Mouse (Mus musculus) embryonic fibroblast, embryonic 13.5 days (primary cell): Measurements from ENCODE around the gene 1810013L24Rik.
"Not testable (repeated sequence)": the region's sequence is repeated elsewhere in the genome, so short reads cannot be mapped to it uniquely, and the experiment has no call there.

ENCODE experiments used
- CTCF ChIP-seq: IDR thresholded peaks from 2 replicates; pipeline ENCODE4 v1.5.1; 2011; ENCODE audit warnings: mild to moderate bottlenecking, control low read depth, low read length, moderate library complexity, borderline replicate concordance; ENCODE audit not compliant: insufficient read depth
- POLR2A ChIP-seq: IDR thresholded peaks from 2 replicates; pipeline ENCODE4 v1.6.1; 2011; ENCODE audit warnings: low read depth, mild to moderate bottlenecking, control low read depth, low read length, moderate library complexity

- TF ChIP-seq CTCF, POLR2A: not testable (repeated sequence)
Measured at GRCm38 (mm10) chr16:8894214-8894613, 64.3 kb downstream of the 1810013L24Rik start.
